Mouse (Mus musculus): ENCODE data around the gene Parvg.

The Parvg gene

DNA sequence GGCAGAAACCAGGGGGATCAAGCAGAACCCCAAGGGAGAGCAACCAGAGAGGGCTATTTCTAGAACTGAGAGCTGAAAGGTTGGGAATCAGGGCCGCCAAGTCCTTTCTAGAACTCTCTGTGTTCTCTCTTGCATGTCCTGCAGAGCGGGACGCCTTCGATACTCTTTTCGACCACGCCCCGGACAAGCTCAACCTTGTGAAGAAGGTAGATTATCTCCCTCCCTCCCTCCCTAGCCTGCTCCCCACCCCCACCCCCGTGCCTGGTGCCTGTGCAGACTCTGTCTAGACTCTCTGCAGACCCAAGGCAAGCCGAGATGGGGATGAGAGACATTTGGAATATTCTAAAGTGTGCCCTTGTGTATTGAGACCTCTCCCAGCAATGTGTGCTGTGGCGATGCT lies 20.6 kb upstream of the Parvg start:
- no peak for DNase-seq (ENCODE audit: low read depth, low spot score)

DNA sequence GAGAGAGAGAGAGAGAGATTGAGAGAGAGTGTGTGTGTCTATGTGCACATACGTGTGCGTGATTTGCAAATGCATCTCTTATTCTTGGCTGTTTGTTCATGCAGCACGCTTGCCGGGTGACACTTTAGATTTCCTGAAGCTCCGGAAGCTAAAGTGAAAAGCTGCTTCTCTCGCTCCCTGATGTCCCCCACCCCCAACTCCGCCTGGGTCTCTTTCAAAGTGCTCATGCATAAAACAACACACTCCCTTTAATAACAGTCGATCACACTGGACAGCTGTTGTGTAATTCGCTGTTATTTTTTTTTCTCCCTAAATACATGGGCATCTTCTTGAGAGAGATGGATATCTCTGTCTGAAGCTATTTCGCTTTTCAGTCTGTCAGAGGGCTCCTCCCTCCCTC lies 18.5 kb upstream of the Parvg start:
- DNase-seq (ENCODE audit: low read depth, low spot score) = no peak

DNA sequence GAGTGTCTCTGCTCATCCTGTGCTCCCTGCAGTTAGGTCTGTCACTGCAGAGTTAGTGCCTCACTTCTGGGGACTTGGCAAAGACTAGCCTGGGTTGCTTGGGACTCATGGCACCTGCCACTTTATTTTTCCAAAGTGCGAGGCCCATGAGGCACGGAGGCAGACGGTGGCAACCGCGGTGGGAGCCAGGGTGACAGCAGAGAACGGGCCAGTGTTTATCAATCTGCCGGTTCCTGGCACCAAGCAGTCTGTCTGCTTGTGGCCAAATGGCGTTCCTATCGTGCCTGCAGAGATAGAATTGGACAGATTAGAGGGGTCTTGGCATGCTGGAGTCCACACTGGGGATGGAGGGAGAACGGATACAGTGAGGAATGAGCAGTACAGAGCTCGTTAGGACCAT lies 13.6 kb upstream of the Parvg start:
- DNase-seq (ENCODE audit: low read depth, low spot score) = no peak

DNA sequence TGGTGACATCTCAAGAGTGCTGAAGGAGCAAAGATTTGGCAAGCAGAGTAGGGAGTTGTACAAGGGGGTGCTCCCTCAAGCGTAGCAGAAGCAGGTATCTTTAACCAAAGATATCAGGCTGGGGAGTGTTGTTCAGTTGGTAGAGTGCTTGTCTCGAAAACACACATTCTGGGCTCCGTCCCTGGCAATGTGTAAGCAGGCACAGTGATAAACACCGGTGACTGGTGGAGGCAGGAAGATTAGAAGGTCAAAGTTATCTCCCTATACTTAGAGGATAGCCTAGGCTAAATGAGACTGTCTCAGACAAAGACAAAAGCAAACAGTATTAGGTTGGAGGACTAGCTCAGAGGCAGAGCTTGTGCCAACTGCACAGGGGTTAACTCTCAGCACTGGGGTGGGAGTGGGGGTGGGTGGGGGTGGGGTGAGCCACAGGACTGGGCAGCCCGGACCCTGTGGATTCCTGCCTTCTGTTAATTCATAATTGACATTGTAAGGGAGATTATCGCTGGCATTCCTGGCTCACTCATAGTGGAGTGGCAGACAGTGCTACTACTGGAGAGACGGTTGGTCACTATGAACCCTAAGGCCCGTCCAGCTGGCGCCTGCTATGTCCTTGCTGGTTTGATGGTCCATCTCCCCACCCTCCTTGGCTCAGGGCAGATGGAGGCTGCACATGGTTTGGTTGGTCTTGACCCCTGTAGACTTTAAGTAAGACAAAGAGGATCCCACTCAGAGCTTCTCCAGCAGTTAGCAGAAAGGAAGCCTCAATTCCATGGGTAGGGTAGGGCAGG lies 12.3 kb upstream of the Parvg start:
- no peak for DNase-seq (ENCODE audit: low read depth, low spot score)

DNA sequence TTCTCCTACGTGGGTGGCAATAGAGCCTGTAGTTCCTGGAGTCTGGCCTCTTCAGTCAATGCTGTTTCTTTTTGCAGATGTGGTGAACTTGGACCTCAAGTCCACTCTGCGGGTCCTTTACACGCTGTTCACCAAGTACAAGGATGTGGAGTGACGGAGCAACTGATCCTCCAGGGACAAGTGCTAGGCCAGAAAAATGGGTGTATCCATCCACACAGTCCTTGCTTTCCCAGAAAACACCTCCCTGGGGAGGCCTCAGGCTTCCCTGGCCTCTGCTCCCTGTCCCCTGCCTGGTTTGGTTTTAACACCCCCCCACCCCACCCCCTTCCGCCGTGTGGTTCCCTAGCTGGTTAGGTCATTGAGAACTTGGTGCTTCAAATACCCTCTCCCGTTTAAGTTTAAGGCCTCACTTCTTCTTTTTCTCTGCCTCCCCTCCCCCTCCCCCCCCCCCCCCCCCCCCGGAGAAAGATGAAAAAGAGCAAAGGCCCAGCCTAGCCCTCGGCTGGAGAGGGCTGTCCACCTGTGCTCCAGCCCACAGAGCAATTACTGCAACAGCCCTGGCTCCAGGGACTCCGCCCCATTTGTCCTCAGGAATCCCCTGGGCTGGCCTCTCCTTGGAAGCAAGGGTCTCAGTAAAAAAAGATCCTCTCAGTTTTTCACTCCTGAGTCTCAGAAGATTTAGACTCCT lies 10.8 kb upstream of the Parvg start:
- DNase-seq (ENCODE audit: low read depth, low spot score) = peak; percentile 84

DNA sequence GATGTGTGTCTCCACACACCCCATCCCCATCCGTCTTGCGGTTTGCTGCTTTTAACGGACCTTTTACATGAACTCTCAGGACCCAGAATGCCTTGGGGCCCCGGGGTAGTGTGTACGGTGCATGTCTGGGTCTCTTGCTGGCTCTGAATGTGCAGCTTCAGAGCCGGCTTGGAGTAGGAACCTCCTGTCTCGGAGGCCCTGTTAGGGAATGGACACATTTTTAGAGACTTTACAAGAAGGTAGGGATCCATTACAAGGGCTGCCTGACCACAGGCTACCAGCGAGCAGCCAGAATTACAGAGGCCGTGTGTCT lies 10.3 kb upstream of the Parvg start:
- no peak for DNase-seq (ENCODE audit: low read depth, low spot score)

DNA sequence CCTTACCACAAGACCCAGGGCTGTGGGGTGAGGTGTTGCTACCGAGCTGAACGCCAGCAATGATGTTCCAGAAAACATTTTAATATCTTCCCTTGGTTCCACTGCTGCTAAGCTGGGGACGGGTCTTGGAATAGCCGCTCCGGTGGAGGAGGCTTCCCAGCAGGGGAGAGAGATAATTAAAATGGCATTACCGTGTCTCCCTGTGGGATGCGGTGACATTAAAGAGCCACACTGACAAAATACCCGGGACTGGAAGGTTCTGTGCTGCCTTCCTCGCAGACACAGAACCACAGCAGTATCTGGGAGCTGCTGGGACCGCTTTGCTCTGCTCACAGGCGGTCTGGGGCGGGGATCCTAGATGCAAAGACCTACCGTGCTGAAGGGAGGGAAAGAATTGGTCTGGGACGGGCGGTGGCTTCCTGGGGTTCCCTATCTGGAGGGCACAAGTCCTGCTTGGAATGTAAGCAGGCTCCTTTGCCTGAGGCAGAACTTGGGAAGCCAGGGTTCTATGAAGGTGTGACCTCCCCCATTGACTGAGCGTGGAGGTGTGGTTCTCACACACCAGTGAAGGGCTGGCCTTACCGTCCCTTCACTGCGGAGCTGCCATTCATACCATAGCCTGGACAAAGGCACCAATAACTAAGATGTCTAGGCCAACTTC lies 9.3 kb upstream of the Parvg start:
- no peak for DNase-seq (ENCODE audit: low read depth, low spot score)

DNA sequence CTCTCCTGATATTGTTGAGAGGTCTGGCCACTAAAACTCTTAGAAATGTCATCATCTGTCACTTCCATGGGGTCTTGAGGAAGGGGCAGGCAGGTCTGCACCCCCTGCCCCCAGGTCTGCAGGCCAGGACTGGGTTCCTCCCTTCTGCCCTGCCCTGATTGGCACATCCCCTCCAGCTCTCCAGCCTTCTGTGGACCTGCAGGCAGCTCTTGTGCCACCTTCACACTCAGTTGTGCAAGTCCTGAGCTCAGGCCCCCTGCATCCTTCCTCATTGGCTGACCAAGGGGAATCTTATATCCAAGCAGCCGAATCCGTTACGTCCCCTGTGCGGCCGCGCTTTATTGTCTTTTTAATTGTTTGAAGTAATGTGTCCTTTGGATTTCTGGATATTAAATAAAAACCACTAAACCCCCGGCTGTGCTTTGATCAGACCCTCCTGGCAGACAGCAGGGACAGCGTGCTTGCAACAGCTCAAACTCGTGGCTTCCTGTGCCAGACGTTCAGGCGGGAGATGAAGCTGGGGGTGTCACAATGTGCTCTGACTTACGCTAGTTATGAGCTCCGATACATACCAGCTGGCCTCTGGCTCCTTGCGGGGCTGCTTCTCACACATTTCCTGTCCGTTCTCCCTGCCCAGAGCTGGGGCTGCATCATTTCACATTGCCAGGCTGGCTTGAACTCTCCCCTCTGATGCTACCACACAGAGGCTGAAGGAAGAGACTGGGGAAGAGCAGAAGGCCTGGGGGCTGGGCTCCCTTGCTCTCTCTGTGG lies 8.4 kb upstream of the Parvg start:
- DNase-seq (ENCODE audit: low read depth, low spot score) = no peak

DNA sequence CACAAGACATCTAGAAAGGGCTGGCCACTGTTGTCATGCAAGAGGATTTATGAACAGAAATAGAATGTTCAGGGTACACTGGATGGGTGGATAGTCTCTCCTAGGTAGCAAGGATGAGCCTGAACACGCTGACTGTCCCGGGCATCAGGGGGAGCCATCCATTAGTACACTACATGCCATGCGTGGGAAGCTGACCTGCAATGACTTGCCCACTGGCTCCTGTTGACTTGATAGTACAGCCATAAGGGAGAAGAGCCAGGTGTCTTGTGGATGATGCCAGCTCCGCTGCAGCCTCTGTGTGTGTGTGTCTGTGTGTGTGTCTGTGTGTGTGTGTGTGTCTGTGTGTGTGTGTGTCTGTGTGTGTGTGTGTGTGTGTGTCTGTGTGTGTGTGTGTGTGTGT lies 4.4 kb upstream of the Parvg start:
- DNase-seq (ENCODE audit: low read depth, low spot score) = no peak

DNA sequence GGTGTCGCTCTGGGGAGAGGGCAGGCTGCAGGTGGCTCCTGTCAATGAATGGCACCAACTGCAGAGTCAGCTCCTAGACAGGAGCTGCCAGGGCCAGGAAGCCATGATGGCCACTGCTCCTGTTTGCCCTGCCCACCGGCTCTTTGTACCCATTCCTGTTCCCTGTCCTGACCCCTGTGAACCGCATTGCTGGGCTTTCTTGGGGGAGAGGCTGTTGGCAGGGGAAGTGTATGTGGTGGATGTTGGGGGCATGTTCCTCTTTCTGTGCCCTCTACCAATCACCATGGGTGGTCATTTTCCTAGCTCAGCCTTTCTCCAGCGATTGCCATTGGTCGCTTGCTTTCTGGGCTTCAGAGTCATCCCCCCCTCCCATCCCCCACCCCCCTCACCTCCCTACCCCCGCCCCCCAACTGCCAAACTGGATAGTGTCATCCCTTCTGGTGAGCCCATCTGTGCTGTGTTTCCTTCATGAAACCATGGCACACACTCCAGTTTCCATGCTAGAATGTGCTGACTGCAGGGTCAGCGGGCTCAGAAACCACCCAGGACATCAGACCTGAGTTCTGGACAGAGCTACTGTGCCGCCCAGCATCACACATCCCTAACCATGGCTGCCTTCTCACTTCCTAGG lies 2.2 kb upstream of the Parvg start:
- DNase-seq (ENCODE audit: low read depth, low spot score) = no peak

DNA sequence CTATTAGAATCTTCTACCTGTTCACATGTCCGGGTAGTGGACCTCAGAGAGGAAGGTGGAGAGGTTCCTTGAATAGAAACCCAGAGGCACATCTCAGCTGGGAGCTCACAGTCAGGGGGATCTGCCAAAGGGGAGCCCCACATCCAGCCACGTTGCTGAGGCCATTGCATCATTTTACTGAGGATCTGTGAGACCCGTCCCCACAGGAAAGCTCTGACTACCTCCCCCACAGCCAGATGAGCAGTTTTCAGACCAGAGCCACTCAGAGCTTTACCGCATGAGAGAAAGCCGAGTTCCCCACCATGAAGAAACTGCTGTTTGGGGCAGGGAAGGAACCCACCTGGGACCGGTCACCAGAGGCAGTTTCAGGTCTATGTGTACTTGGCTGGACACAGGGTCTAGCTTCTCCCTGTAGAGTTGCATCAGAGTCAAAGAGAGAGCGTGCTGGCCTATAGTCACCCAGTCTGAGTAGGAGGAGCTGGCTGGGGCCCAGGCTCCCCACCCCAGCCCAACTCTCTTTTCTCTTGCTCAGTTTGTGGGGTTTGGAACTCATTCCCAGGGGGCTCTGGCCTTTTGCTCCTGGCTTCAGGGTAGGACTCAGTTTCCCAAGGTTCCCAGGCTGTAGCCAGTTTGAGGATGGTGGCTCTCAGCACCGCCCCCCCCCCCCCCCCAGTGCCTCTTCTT lies 1.2 kb downstream of the Parvg start:
- peak; percentile 67 for DNase-seq (ENCODE audit: low read depth, low spot score)

DNA sequence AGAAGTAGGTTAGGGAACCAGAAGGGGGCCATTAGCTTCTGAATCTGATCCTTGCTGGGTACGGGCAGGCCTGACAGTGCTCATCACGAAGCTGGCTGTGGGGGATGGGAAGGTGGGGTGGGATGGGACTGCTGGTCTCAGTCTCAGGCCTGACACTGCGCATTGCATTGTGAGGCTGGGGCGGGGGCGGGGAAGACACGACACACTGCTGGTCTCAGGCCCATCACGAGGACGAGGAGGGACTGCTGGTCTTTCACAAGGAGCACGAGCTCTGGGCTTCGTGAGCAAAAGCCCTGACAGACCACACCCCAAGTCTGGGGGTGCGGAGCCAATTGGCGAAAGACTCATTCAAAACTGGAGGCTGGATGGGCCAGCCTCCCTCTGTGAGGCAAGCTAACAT lies 1.9 kb downstream of the Parvg start:
- peak; percentile 65 for DNase-seq (ENCODE audit: low read depth, low spot score)

DNA sequence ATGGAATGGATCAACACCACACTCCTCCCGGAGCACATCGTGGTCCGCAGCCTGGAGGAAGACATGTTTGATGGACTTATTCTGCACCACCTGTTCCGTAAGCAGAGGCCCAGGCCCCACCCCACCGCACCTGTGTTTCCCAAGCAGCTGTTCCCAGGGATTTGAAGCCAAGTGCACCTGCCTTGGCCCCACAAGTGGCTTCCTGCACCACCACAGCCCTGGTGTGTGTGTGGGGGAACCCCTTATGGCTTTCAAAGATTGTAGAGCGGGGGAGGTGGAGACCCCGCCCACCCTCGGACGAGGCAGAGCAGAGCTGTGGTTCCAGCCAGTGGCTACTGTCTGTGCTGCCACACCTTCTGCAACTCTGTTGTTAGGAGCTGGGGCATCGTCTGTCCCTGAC lies 5.0 kb downstream of the Parvg start:
- DNase-seq (ENCODE audit: low read depth, low spot score) = no peak

DNA sequence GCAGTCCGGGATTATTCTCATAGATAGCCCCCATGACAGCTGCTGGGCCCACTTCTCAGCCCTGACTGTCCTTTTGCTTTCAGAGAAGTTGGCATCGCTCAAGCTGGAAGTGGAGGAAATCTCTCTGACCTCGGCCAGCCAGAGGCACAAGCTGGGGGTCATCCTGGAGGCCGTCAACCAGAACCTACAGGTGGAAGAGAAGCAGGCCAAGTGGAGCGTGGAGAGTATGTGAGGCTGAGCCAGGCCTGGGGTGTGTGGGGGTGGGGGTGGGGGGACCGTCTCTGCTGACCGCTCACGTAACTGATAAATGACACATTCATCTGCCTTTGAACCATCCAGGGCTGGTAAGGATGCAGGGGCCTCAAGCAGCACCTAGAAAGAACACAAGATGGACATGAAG lies 6.1 kb downstream of the Parvg start:
- DNase-seq (ENCODE audit: low read depth, low spot score) = no peak

DNA sequence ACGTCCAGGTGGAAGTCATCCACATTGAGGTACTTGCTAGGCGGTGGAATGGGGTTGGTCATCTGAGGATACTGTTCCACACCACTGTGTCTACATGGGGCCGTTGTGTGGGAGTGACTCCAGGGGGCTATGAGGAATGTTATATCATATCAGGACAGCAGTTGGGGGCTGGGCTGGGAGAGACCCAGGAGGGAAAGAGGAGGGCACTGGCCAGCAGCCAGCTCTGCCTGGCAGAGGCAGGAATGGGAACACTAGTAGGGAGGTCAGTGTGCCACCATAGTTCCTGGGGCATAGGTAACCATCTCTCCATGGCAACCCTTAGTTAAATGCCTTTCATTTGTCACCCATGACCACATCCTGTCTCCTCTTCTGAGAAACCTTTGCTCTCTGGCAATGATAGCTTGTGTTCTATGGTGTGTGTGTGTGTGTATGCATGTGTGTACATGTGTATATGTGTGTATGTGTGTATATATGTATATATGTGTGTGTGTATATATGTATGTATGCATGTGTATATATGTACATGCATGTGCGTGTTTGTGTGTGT lies 7.3 kb downstream of the Parvg start:
- no peak for DNase-seq (ENCODE audit: low read depth, low spot score)

DNA sequence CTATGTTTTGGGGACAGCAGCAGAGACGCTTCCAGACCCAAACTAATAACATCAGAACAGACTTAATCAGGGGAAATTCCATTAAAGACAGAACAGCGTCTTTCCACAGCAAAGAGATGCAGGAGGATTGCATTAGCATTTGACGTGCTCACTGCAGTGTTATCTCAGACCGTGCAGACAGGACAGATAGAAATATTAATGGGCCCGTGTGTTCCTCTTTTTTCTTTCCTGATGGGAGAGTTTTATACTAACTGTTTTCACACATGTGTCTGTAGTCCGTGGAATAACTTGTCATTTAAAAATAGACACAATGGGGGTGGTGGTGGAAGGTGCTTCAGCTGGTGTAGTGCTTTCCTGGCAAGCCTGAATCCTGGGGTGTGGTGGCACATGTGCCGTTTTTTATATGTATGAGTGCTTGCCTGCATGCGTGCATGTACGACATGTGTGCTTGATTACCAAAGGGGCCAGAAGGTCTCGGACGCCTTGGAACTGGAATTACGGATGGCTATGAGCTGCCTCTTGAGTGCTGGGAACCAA lies 12.5 kb downstream of the Parvg start:
- DNase-seq (ENCODE audit: low read depth, low spot score) = no peak

DNA sequence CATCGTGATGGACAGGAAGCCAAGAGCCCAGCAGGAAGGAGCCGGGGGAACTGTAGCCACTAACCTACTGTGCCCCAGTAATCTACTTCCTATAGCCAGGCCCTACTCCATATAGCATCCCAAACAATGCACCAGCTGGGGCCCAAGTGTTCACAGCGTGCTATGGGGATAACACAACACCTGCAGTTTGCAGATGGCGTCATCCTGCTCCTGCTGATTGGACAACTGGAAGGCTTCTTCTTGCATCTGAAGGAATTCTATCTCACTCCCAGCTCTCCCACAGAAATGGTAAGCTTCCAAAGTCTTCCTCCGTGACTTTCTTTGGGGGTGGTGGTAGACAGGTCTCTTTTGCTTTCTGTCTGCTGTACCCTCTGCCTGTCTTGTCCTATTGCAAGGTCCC lies 13.8 kb downstream of the Parvg start:
- DNase-seq (ENCODE audit: low read depth, low spot score) = no peak

DNA sequence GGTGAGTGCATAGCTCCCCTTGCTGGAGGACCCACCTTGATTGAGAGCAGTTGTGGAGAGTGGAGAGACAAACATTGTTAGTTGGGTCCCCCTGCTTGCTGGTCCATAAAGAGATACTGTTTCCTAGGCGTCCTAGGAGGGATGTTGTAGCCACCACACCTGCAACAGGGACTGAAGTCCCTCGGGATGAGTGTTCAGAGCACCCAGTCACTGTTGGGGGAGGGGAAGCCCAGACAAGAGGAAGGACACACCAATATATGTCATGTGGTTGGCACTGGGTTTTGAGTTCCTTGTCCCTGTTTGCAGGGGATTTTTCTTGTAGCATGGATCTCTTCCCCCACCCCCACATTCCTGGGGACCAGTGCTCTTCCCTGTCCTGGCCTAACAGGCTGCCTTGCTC lies 17.1 kb downstream of the Parvg start:
- DNase-seq (ENCODE audit: low read depth, low spot score) = no peak

DNA sequence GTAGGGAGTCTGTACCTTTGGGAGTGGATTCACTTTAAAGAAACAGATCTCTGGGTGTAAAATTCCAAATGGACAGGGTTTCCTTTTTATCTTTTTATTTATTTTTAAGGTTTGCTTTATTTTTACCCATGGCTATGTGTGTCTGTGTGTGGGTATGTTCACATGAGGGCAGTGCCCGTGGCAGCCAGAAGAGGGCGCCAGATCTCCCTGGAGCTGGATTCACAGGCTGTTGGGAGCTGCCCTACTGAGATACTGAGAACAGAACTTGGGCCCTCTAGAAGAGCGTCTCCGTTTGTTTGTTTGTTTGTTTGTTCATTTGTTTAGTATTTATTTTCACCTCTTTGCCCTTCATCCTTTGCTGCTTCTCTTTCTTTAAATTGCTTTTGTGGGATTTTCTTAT lies 24.9 kb downstream of the Parvg start:
- no peak for DNase-seq (ENCODE audit: low read depth, low spot score)

DNA sequence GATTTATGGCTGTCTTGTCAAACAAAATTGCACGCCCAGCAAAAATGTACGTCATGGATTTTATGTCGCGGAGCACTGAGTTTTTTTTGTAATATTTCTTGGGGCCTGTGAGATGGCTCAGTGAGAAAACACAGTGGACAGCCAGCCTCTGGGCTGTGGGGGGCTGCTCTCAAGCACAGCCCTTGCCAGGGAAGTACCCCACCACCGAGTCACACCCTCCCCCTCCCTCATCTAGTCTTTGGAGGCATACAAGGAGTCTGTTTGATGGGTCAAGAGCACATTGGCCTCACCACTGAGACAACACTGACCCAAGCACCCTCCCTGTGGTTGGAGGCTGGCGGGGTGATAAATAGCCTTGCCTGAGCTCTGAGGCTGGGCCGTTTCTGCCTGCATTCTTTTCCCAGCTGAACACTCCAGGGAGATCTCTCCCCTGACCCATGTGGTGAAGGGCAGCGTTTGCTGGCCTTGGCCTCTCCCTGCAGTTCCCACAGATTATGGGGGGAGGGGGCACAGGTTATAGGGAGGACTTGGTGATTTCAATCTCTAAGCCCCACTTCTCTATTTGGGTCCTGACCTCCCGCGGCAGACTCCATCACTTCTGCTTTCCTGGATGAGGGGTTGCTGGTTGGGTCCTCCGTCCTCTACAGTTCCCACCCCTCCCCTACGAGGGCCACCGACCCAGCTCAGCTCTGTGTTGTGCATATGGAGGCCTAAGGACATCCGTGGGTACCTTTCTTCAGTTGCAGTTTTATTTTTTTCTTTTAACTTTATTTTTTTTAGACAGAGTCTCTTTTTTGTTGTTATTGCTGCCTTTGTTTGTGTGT lies 26.3 kb downstream of the Parvg start:
- no peak for DNase-seq (ENCODE audit: low read depth, low spot score)
